Mouse (Mus musculus): ENCODE results near the gene Cda.
"Not testable (repeated sequence)": the region's sequence is repeated elsewhere in the genome, so short reads cannot be mapped to it uniquely, and the experiment has no call there.

DNA sequence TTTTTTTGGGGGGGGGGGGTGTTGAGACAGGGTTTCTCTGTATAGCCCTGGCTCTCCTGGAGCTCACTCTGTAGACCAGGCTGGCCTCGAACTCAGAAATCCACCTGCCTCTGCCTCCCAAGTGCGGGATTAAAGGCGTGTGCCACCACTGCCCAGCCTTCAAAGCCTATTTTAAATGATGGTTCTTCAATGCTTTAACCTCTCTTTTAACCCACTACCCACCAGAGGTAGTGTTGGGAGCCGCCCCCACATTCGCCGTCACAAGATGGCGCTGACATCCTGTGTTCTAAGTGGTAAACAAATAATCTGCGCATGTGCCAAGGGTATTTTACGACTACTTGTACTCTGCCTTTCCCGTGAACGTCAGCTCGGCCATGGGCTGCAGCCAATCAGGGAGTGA is 40.6 kb downstream of the Cda start:
- TF ChIP-seq CTCF (IDR thresholded peaks at IDR 0.05; ENCODE audit: borderline replicate concordance, extremely low read depth, insufficient read depth, insufficient read length); POLR2A (IDR thresholded peaks at IDR 0.05; ENCODE audit: borderline replicate concordance, extremely low read depth, insufficient read depth, insufficient read length, poor library complexity, severe bottlenecking): not testable (repeated sequence)

Measured in brain, embryonic 14.5 days (tissue).